ENCODE assay signal across 12 mouse cellular contexts in genomic region chr2:79460586-79460985, GRCm38 (mm10). TPM values are rescaled to one million over a fixed set of nuclear protein-coding genes. Genes with fewer than 3 reads are reported as not detected.
DNase-seq lines count a peak whose midpoint lies in the region; ATAC-seq and TF ChIP-seq lines count a peak whose summit lies in the region.
"Had no signal": no experiment of that assay in that cellular context is flagged by ENCODE, and none has a peak within 500 bp of the region (broad histone marks: within the 10 kb centered on the region; RNA-seq: fewer than 3 reads in every experiment).

No protein-coding gene starts in this region.

- peaks cover 50% of the 10 kb centered on the region for H3K27me3 ChIP-seq in lung, embryonic 14.5 days (ENCODE audit: insufficient read depth, low read length)
- H3K27me3 ChIP-seq in embryonic facial prominence, embryonic 14.5 days (replicated peaks; ENCODE audit: control insufficient read depth, insufficient read depth, low read length) = peaks cover 59% of the 10 kb centered on the region
- H3K27me3 ChIP-seq in neural tube, embryonic 11.5 days (ENCODE audit: control insufficient read depth, insufficient read depth, low read length) = peaks cover 39% of the 10 kb centered on the region

- no peak for TF ChIP-seq CTCF in lung, embryonic 14.5 days (IDR thresholded peaks at IDR 0.05; ENCODE audit: low read depth)

- H3K27ac ChIP-seq in lung, embryonic 14.5 days (ENCODE audit: low read depth) = no peak overlapping the region
- no peak overlapping the region for H3K27ac ChIP-seq in embryonic facial prominence, embryonic 14.5 days (replicated peaks; ENCODE audit: low read depth, low read length)
- H3K27ac ChIP-seq in neural tube, embryonic 11.5 days (ENCODE audit: low read depth, low read length) = no peak overlapping the region
- H3K27ac ChIP-seq: lung, embryonic 15.5 days had no signal

- H3K4me2 ChIP-seq in lung, embryonic 14.5 days = no peak overlapping the region
- H3K4me2 ChIP-seq in embryonic facial prominence, embryonic 14.5 days (ENCODE audit: low read depth, low read length) = no peak overlapping the region
- H3K4me2 ChIP-seq in neural tube, embryonic 11.5 days (ENCODE audit: low read depth) = no peak overlapping the region
- H3K4me2 ChIP-seq: heart, embryonic 11.5 days; lung, embryonic 15.5 days had no signal

- H3K4me3 ChIP-seq in lung, embryonic 14.5 days (ENCODE audit: low read depth, low read length) = no peak overlapping the region
- H3K4me3 ChIP-seq in embryonic facial prominence, embryonic 14.5 days (ENCODE audit: low read depth, low read length) = no peak overlapping the region
- H3K4me3 ChIP-seq in neural tube, embryonic 11.5 days (ENCODE audit: low read depth, low read length) = no peak overlapping the region
- H3K4me3 ChIP-seq: lung, embryonic 15.5 days had no signal

- H3K4me1 ChIP-seq in lung, embryonic 14.5 days (ENCODE audit: insufficient read depth) = no peaks in the 10 kb centered on the region
- H3K4me1 ChIP-seq in embryonic facial prominence, embryonic 14.5 days (ENCODE audit: control insufficient read depth, insufficient read depth, low read length) = no peaks in the 10 kb centered on the region
- peaks cover 12% of the 10 kb centered on the region for H3K4me1 ChIP-seq in neural tube, embryonic 11.5 days (ENCODE audit: control insufficient read depth, insufficient read depth, low read length)

- ATAC-seq in lung, embryonic 14.5 days (ENCODE audit: insufficient read depth) = no peak
- ATAC-seq in embryonic facial prominence, embryonic 14.5 days (ENCODE audit: low read depth) = no peak
- ATAC-seq in neural tube, embryonic 11.5 days (ENCODE audit: insufficient read depth, low FRiP score, low TSS enrichment) = no peak

- H3K9ac ChIP-seq in lung, embryonic 14.5 days = no peak overlapping the region
- H3K9ac ChIP-seq in embryonic facial prominence, embryonic 14.5 days (ENCODE audit: low read depth, low read length) = no peak overlapping the region
- H3K9ac ChIP-seq in neural tube, embryonic 11.5 days (ENCODE audit: low read length) = no peak overlapping the region
- H3K9ac ChIP-seq: lung, embryonic 15.5 days had no signal

- 2% methylated on average over 2 of the region's 2 CpGs for WGBS in lung, embryonic 14.5 days
- 2% methylated on average over 2 of the region's 2 CpGs for WGBS in embryonic facial prominence, embryonic 14.5 days
- WGBS in neural tube, embryonic 11.5 days = 6% methylated on average over 2 of the region's 2 CpGs

- H3K9me3 ChIP-seq in lung, embryonic 14.5 days (ENCODE audit: low read depth, low read length) = no peaks in the 10 kb centered on the region
- no peaks in the 10 kb centered on the region for H3K9me3 ChIP-seq in embryonic facial prominence, embryonic 14.5 days (ENCODE audit: control insufficient read depth, low read length)
- no peaks in the 10 kb centered on the region for H3K9me3 ChIP-seq in neural tube, embryonic 11.5 days (ENCODE audit: control insufficient read depth, low read length)
- H3K9me3 ChIP-seq: lung, embryonic 15.5 days had no signal

- H3K36me3 ChIP-seq in lung, embryonic 14.5 days (ENCODE audit: insufficient read depth) = no peaks in the 10 kb centered on the region
- no peaks in the 10 kb centered on the region for H3K36me3 ChIP-seq in embryonic facial prominence, embryonic 14.5 days (ENCODE audit: control insufficient read depth, insufficient read depth, low read length)
- H3K36me3 ChIP-seq in neural tube, embryonic 11.5 days (ENCODE audit: control insufficient read depth, insufficient read depth, low read length) = no peaks in the 10 kb centered on the region
- H3K36me3 ChIP-seq: lung, embryonic 15.5 days had no signal

- DNase-seq in adrenal gland, postnatal 10 days = peak; percentile 50
- DNase-seq in adrenal gland, adult 8-10 months = no peak
- peak; percentile 82 for DNase-seq in lung, embryonic 14.5 days
- no peak for DNase-seq in lung, postnatal 25 days (ENCODE audit: low spot score)
- peak; percentile 76 for DNase-seq in embryonic facial prominence, embryonic 14.5 days (ENCODE audit: low spot score)
- DNase-seq in neural tube, embryonic 11.5 days (ENCODE audit: low spot score) = peak; percentile 12
- DNase-seq in ovary, adult 18-20 months (ENCODE audit: low spot score) = no peak
- DNase-seq in layer of hippocampus, adult 9-10 months (ENCODE audit: low spot score) = no peak
- DNase-seq: layer of hippocampus, adult 9-11 months had no signal

RNA-seq across cellular contexts. Expression of gene Cerkl, which starts 4.0 kb away (rescaled TPM):
- total RNA-seq in adrenal gland, postnatal 10 days (2021) = 1 to 10 TPM; 6.1 to 6.2 TPM
- 1 to 10 TPM in 3 of 4 experiments, under 1 TPM in 1; 0.81 to 1.4 (median 1.0) TPM for total RNA-seq in adrenal gland, adult 8-10 months (2022)
- polyA plus RNA-seq in lung, embryonic 14.5 days (2014; fragmentation: Nextera tagmentation; extraction: Ambion mirVana) = 0.12 and 0.81 TPM in 2 replicates
- polyA plus RNA-seq in embryonic facial prominence, embryonic 14.5 days (2014; fragmentation: Nextera tagmentation; extraction: Ambion mirVana) = 0.88 and 1.2 TPM in 2 replicates
- polyA plus RNA-seq in neural tube, embryonic 11.5 days (2014; fragmentation: Nextera tagmentation; extraction: Ambion mirVana) = 2.5 and 6.2 TPM in 2 replicates

RNA-seq across cellular contexts. Expression of gene Neurod1, which starts 4.0 kb away (rescaled TPM):
- total RNA-seq in adrenal gland, postnatal 10 days (2021) = under 1 TPM in 1 of 2 experiments, not detected in 1; 0.12 TPM
- total RNA-seq in adrenal gland, adult 8-10 months (2022) = not detected
- not detected in 2 replicates for polyA plus RNA-seq in lung, embryonic 14.5 days (2014; fragmentation: Nextera tagmentation; extraction: Ambion mirVana)
- 4.2 and 5.0 TPM in 2 replicates for polyA plus RNA-seq in embryonic facial prominence, embryonic 14.5 days (2014; fragmentation: Nextera tagmentation; extraction: Ambion mirVana)
- polyA plus RNA-seq in neural tube, embryonic 11.5 days (2014; fragmentation: Nextera tagmentation; extraction: Ambion mirVana) = 31.8 and 44.8 TPM in 2 replicates
- polyA plus RNA-seq: heart, embryonic 11.5 days; lung, embryonic 15.5 days; thymus, postnatal 0 days had no signal

Comparison
In these comparisons a context has a peak if more than half of its experiments do, and no peak if none do; other contexts are left out.
1. DNase-seq: peak in adrenal gland, postnatal 10 days (single experiment), lung, embryonic 14.5 days (single experiment), embryonic facial prominence, embryonic 14.5 days (single experiment) and neural tube, embryonic 11.5 days (single experiment); none in adrenal gland, adult 8-10 months (single experiment), lung, postnatal 25 days (single experiment), ovary, adult 18-20 months (single experiment) and layer of hippocampus, adult 9-10 months (single experiment).